Mouse (Mus musculus): Measurements from ENCODE around the gene Slc15a4. TPM values are rescaled to one million over a fixed set of nuclear protein-coding genes. Genes with fewer than 3 reads are reported as not detected.

The Slc15a4 gene
- total and polyA plus RNA-seq, 3 experiments, result 31.7 to 35.5 TPM; not detected in 1

DNA sequence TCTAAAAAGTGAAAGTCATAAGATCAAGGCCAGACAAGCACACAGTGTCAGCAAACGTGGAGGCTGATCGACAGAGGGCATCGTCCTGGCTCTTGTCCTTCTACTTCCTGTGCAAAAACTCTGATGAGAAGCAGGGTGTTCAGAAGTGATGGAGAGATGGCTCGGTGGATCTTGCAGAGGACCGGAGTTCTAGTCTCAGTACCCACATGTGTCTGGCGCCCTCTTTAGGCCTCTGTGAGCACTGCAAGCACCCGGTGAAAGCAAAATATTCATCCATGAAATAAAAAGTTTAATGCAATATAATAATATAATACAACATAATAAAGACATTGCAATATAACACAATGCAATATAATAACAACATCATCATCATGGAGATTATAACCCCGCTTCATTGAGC is 55.3 kb downstream of the Slc15a4 start:
- H3K27ac ChIP-seq (ENCODE audit: control insufficient read depth, low read depth, low read length), result no peak overlapping the region
- no peak overlapping the region for H3K4me3 ChIP-seq (ENCODE audit: control insufficient read depth in 1 of 2, insufficient read depth in 1 of 2, low read depth in 2 of 2, low read length in 2 of 2)
- no peak overlapping the region for H3K9ac ChIP-seq (ENCODE audit: control insufficient read depth, low read depth, low read length, poor library complexity, severe bottlenecking)
- DNase-seq (ENCODE audit: low read depth, low spot score), result no peak
- no peaks in the 10 kb centered on the region for H3K4me1 ChIP-seq (ENCODE audit: control insufficient read depth in 1 of 2, insufficient read depth in 2 of 2, low read length in 2 of 2)
- no peak for TF ChIP-seq USF1 (IDR thresholded peaks at IDR 0.05; ENCODE audit: low read depth, low read length)
- TF ChIP-seq ETS1 (IDR thresholded peaks at IDR 0.05; ENCODE audit: low read depth, low read length), result no peak
- no peak for TF ChIP-seq TAL1 (IDR thresholded peaks at IDR 0.05; ENCODE audit: low read length)
- no peak for TF ChIP-seq NRF1 (IDR thresholded peaks at IDR 0.05; ENCODE audit: insufficient read depth, low read depth, low read length, poor library complexity, severe bottlenecking)
- TF ChIP-seq TCF12 (IDR thresholded peaks at IDR 0.05; ENCODE audit: low read depth, low read length), result no peak
- TF ChIP-seq ZC3H11A (IDR thresholded peaks at IDR 0.05; ENCODE audit: low read depth, low read length), result no peak
- TF ChIP-seq CTCF (IDR thresholded peaks at IDR 0.05 in 2 of 3, conservative IDR thresholded peaks at IDR 0.05 in 1 of 3; ENCODE audit: control insufficient read depth in 1 of 3, insufficient read depth in 1 of 3, low read depth in 2 of 3, low read length in 3 of 3, poor library complexity in 1 of 3, severe bottlenecking in 1 of 3), result peak; percentile 22 to 28 (median 26); a peak in 3 of 6 replicates
- no peak for TF ChIP-seq RCOR1 (IDR thresholded peaks at IDR 0.05; ENCODE audit: low read depth, low read length)
- H3K36me3 ChIP-seq (ENCODE audit: control insufficient read depth in 1 of 2, insufficient read depth in 2 of 2, low read length in 2 of 2), result no peaks in the 10 kb centered on the region
- H3K27me3 ChIP-seq (ENCODE audit: control insufficient read depth in 1 of 2, insufficient read depth in 2 of 2, low read length in 2 of 2), result no peaks in the 10 kb centered on the region
- H3K9me3 ChIP-seq (replicated peaks; ENCODE audit: insufficient read depth, low read length), result no peaks in the 10 kb centered on the region
- no peaks in the 10 kb centered on the region for H3K79me2 ChIP-seq (ENCODE audit: control insufficient read depth, insufficient read depth, low read length, poor library complexity)

GRCm38 (mm10) chr5:127567165-127567741 is 65.4 kb downstream of the Slc15a4 start:
- Histone ChIP-seq H3K9me3 (replicated peaks; ENCODE audit: insufficient read depth, low read length) (no peaks in the 10 kb centered on the region), H3K27me3 (ENCODE audit: control insufficient read depth in 1 of 2, insufficient read depth in 2 of 2, low read length in 2 of 2) (no peaks in the 10 kb centered on the region), H3K79me2 (ENCODE audit: control insufficient read depth, insufficient read depth, low read length, poor library complexity) (no peaks in the 10 kb centered on the region), H3K27ac (ENCODE audit: control insufficient read depth, low read depth, low read length) (no peak overlapping the region), H3K36me3 (ENCODE audit: control insufficient read depth in 1 of 2, insufficient read depth in 2 of 2, low read length in 2 of 2) (no peaks in the 10 kb centered on the region), H3K4me3 (ENCODE audit: control insufficient read depth in 1 of 2, insufficient read depth in 1 of 2, low read depth in 2 of 2, low read length in 2 of 2) (no peak overlapping the region), H3K4me1 (ENCODE audit: control insufficient read depth in 1 of 2, insufficient read depth in 2 of 2, low read length in 2 of 2) (no peaks in the 10 kb centered on the region), H3K9ac (ENCODE audit: control insufficient read depth, low read depth, low read length, poor library complexity, severe bottlenecking) (no peak overlapping the region)
- no peak for DNase-seq (ENCODE audit: low read depth, low spot score)
- TF ChIP-seq TAL1 (IDR thresholded peaks at IDR 0.05; ENCODE audit: low read length), result no peak
- TF ChIP-seq GABPA (IDR thresholded peaks at IDR 0.05; ENCODE audit: low read depth, low read length), result no peak
- TF ChIP-seq MXI1 (IDR thresholded peaks at IDR 0.05; ENCODE audit: low read depth, low read length), result no peak
- no peak for TF ChIP-seq NELFE (IDR thresholded peaks at IDR 0.05; ENCODE audit: low read depth, low read length)
- TF ChIP-seq SIN3A (IDR thresholded peaks at IDR 0.05; ENCODE audit: low read length), result no peak
- TF ChIP-seq USF2 (IDR thresholded peaks at IDR 0.05; ENCODE audit: borderline replicate concordance in 1 of 2, insufficient read depth in 1 of 2, low read depth in 1 of 2, low read length in 2 of 2), result no peak
- no peak for TF ChIP-seq CHD2 (IDR thresholded peaks at IDR 0.05; ENCODE audit: low read length)
- TF ChIP-seq MAFK (IDR thresholded peaks at IDR 0.05; ENCODE audit: borderline replicate concordance, low read depth, low read length), result no peak
- TF ChIP-seq KAT2A (conservative IDR thresholded peaks at IDR 0.05; ENCODE audit: low read depth, low read length), result no peak
- TF ChIP-seq MAZ (IDR thresholded peaks at IDR 0.05; ENCODE audit: low read depth, low read length), result no peak
- TF ChIP-seq ZC3H11A (IDR thresholded peaks at IDR 0.05; ENCODE audit: low read depth, low read length), result no peak

Measured in MEL (cell line).